Mouse (Mus musculus): Measurements from ENCODE around the gene Fmnl1.
"Not testable (repeated sequence)": the region's sequence is repeated elsewhere in the genome, so short reads cannot be mapped to it uniquely, and the experiment has no call there.

The Fmnl1 gene

GRCm38 (mm10) chr11:103184891-103185290 is 14.0 kb downstream of the Fmnl1 start:
- DNase-seq (ENCODE audit: low spot score) = peak; percentile 62

DNA sequence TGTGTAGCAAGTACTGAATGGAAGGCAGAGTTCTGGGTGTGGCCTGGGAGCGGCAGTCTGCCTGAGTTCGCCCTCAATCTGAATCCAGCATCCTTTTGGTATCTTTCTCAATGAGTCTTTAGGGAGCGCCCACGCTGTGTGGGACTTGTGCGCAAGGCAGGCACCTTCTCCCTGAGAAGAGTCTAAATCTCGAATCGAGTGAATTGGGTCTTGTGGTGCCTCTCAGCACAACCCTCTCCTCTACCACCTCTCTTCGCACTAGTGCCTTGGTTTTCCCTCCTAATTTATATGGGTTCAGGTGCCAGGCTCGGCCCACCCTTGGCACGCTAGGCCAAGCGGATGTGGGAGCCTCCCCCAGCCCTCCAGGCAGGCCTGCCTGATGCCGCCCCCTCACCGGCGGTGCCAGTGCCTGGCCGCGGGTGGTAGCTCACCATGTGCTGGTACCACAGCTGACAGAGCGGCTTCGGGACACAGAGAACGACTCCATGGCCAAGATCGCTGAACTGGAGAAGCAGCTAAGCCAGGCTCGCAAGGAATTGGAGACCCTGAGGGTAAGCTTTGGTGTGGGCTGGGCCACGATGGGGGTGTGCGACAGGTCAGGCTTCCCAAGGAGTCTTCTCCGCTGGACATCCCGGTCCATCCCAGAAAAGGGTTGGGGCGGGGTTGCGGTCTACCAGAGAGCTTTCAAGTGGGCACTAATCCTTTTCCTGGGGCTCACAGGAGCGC is 21.5 kb downstream of the Fmnl1 start:
- peak; percentile 75 for DNase-seq (ENCODE audit: low spot score)

GRCm38 (mm10) chr11:103192956-103193824 is 22.3 kb downstream of the Fmnl1 start:
- peak; percentile 74 for DNase-seq (ENCODE audit: low spot score)

DNA sequence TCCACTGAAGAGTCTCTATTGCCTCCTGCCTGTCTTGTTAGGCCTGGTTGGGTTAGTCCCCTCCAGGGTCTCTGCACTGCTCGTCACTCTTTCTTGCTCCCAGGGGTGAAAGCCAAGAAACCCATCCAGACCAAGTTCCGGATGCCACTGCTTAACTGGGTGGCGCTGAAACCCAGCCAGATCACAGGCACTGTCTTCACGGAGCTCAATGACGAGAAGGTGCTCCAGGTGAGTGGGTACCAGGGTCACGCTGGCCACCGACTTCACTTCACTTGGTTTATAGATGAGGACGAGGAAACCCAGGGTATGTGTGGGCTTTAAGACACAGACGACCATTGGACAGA is 22.9 kb downstream of the Fmnl1 start:
- DNase-seq (ENCODE audit: low spot score) = no peak

DNA sequence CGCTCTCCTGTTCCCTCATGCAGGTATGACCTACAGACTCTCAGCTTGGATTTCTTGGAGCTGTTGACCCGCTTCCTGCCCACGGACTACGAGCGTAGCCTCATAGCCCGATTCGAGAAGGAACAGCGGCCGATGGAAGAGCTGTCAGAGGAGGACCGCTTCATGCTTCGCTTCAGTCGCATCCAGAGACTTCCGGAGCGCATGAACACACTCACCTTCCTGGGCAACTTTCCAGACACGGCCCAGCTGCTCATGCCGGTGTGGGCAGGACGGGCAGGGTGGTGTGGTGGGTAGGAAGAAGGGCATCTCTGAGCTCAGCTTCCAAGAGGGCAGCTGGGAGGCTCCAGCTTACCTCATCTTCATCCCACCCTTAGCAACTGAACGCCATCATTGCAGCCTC is 24.3 kb downstream of the Fmnl1 start:
- no peak for DNase-seq (ENCODE audit: low spot score)

DNA sequence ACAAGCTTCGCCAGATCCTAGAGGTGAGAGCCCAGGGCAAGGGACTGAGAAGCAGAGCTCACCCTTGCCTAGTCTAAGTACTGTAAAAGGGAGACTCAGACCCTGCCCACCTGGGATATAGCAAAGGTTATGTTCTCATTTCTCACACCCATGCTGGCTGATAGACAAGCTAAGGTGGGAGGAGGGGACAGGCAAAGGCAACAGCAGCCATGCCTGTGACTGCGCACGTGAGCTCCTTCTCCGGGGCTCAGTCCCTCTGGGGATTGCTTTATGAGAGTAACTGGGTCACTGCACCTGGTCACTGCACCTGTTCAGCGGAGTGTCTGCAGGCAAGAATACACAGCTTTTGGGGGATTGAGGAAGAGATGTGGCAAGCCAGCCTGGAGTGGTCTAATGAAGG is 24.7 kb downstream of the Fmnl1 start:
- DNase-seq (ENCODE audit: low spot score) = no peak

- no peak for DNase-seq (ENCODE audit: low spot score)
These were observed 26.4 kb downstream of the Fmnl1 start for GRCm38 (mm10) chr11:103197340-103197739.

- DNase-seq (ENCODE audit: low spot score) = no peak
These were observed 27.4 kb downstream of the Fmnl1 start for GRCm38 (mm10) chr11:103198339-103198738.

DNA sequence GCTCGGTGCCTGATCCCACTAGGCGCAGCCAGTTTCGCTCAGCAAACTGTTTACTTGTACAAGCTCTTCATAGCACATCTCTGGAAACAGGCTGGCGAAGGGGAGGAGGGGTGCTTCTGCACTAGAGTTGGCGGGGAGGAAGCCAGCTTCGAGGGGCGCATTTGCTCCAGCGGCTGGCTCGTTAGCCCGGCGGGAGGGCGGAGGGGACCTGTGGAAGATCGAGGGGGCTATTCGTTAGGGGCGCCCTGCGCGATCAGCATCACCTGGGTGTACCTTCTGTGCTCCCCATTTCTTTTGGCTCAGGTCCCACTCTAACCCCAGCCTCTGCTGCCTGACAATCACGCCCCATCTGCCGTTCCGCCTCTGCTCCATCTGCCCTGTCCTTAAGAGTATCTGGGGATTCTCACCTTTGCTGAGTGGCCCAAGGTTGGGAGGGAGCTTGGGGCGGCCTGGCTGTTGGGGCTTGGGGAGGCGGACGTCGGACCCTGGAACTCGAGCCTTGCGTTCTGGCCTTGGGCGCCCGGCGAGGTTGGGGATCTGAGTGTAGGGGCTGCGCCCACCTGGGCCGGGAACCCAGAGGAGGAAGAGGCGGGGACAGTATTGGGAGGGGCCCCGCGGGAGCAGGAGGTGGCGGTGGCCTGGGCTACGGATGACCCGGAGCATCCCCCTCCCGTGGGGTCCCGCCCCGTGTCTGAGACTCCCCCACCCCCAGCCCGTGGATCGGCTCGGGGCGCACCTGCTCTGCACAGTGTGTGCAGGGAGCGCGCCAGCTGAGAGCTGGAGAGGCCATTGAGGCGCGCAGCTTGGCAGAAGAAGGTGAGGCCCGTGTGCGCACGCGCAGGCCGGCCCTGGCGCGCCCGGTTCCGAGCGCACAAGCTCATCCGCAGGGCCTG is 28.2 kb downstream of the Fmnl1 start:
- peak; percentile 82 for DNase-seq (ENCODE audit: low spot score)

GRCm38 (mm10) chr11:103201664-103202063 is 30.8 kb downstream of the Fmnl1 start:
- DNase-seq (ENCODE audit: low spot score) = peak; percentile 70

GRCm38 (mm10) chr11:103202376-103202775 is 31.5 kb downstream of the Fmnl1 start:
- no peak for DNase-seq (ENCODE audit: low spot score)

- DNase-seq (ENCODE audit: low spot score) = no peak
These were observed 35.3 kb downstream of the Fmnl1 start for GRCm38 (mm10) chr11:103206203-103206602.

DNA sequence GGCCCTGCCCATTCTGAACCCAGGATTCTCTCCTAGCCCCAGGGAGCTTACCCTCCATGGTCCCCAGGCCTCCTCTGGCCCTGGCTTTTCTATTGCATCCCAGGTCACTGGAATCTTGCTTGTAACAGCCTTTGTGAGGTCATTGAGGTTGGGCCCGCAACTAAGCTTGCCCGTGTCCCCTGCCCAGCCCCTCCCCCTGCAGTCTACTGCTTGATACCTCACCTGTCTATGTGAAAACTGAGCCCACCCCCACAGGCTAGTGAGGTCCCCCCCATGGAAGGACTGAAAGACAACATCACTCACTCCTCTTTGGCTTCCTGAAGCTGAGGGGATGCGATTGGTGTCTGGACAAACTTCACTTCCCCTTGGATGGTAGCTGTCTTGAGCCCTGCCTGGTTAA is 37.6 kb downstream of the Fmnl1 start, which contains the start of gene 1700023F06Rik:
Gene 1700023F06Rik (minus strand): TSS at position 101 of the 400 bp plus-strand sequence.
- no peak for DNase-seq (ENCODE audit: low spot score)

- DNase-seq (ENCODE audit: low spot score) = no peak
These were observed 39.4 kb downstream of the Fmnl1 start for GRCm38 (mm10) chr11:103210291-103210690.

DNA sequence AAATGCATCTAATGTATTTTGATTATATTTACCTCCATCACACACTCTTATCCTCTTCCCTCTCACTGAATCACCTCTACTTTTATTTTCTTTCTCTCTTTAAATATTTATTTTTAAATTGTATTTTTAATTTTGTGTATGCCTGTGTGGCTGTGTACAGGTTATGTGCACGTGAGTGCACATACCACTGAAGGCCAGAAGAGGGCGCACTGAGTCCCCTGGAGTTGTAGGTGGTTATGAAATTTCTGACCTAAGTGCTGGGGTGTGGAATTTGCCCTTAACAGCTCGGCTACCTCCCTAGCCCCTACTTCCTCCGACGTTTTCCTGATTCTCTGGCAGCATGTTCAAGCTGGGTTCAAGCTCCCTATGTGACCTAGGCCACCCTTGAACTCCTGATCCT is 42.8 kb downstream of the Fmnl1 start:
- no peak for DNase-seq (ENCODE audit: low spot score)

DNA sequence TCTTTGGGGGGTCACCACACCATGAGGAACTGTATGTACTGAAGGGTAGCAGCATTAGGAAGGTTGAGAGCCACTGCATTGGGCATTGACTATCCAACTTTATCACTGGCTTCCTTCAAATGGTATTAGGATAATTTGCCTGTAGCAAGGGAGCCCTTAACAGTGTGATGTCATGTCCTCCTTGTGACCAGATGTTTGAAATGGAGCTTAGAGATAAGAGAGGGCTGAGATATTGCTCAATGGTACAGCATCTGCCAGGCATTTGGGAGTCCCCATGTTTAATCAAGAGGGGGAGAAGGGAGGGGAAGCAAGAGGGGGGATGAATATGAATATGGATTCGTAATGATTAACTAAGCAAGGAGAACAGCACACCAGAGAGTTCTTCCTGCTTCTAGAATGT is 44.4 kb downstream of the Fmnl1 start:
- no peak for DNase-seq (ENCODE audit: low spot score)

DNA sequence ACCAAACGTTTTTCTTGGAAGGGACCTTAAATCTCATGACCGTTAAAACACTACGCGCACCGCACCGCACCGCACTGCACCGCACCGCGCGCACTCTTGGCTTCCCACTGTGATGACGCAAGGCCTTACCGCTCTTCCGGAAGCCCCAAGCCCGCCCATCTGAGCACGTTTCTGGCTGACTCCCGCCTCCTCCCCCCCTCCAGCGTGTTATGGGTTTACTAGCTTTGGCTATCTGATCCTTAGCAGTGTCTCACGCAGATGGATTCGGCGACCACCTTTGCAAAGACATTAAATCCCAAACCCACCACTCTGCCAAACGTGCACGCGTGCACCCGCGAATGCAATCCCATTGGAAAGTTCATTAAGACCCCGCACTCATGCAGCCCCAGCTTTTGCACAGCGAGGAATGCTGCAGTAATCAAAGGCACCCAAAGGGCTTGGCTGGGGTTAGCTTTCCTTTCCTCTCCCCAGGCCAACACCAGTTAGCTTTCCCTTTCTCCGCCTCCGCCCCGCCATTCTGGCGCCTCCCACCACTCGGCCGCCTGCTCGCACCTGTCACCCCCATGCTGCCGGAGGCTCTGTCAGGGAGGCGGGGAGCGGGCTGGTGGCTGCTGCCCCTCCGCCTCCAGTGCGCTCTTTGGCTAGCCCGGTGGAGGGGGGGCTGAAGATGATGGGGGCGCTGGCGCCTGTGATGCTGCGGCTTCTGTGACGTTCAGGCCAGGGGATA is 47.0 kb downstream of the Fmnl1 start, which contains the start of gene Spata32:
Gene Spata32 (minus strand): TSS at position 643 of the 727 bp plus-strand sequence.
- DNase-seq (ENCODE audit: low spot score) = peak; percentile 65

- DNase-seq (ENCODE audit: low spot score) = no peak
These were observed 47.6 kb downstream of the Fmnl1 start for GRCm38 (mm10) chr11:103218517-103218901.

DNA sequence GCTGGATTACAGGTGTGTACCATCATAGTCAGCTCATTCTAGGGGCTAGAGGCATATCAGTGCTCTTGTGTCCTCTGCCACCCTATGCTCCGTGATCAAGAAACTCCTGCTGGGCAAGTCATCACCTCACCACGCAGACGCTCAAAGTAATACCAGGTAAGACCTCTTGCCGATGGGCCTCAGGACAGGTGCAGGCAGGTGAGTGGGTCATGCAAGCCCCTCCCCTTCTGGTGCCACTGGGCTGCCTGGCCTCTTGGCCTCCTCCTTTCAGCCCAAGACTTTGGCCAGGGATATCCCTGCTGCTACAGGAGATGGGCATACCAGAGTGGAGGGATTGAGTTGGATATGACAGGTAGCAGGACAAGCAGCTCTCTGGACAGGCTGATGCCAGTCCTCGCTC is 48.4 kb downstream of the Fmnl1 start:
- DNase-seq (ENCODE audit: low spot score) = no peak

DNA sequence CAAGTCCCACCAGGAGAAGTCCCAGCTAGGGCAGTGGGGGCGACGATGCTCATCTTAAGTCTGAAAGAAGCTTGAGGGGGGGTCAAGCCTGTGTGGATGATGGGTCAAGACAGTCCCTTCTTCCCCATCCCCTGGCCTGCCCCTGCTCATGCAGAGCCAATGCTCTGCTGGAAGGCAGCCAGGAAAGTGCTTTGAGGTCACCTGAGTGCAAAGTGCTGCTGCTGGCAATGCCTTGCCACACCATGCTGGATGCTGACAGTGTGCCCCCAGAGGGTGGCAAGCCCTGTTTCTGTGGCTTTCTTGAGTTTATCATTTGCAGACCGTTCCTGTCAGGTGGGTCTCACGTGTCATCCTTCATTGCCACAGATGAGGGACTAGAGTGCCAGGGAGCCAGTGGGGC is 49.1 kb downstream of the Fmnl1 start:
- DNase-seq (ENCODE audit: low spot score) = no peak

DNA sequence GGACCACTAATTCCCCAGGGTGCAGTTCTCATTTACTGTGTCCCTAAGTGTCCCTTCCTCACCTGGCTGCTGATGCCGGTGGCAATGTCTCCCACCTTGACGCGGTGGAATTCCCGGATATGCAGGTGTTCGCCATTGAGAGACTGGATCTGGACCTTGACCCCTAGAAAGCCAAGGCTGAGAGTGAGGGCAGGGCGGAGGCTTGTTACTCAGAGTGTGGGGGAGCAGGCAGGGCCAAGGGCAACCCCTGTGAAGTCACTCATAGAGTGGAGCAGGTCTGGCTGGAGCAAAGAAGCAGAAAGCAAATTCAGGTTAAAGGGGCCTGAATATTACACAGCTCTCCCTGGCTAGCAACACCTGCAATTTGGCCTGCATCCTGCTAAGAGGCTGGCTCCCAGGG is 50.5 kb downstream of the Fmnl1 start:
- DNase-seq (ENCODE audit: low spot score) = no peak

DNA sequence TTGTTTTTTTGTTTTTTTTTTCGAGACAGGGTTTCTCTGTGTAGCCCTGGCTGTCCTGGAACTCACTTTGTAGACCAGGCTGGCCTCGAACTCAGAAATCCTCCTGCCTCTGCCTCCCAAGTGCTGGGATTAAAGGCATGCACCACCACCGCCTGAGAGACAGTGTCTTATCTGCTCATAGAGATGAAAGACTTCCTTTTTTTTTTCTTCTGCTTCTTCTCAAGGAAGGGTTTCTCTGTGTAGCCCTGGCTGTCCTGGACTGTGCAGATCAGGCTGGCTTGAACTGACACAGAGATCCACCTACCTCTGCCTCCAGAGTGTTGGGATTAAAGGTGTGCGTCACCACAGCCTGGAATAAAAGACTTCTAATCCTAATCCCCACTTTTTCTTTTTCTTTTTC is 51.8 kb downstream of the Fmnl1 start:
- not testable (repeated sequence) for DNase-seq (ENCODE audit: low spot score)
